Mouse (Mus musculus) heart, adult 11 months (tissue): Measurements from ENCODE around the gene Olfr1271.
"Not testable (repeated sequence)": the region's sequence is repeated elsewhere in the genome, so short reads cannot be mapped to it uniquely, and the experiment has no call there.

Experiments used
- DNase-seq: peaks from one replicate; pipeline ENCODE4 v3.0.0; 2022

Gene Olfr1271

DNA sequence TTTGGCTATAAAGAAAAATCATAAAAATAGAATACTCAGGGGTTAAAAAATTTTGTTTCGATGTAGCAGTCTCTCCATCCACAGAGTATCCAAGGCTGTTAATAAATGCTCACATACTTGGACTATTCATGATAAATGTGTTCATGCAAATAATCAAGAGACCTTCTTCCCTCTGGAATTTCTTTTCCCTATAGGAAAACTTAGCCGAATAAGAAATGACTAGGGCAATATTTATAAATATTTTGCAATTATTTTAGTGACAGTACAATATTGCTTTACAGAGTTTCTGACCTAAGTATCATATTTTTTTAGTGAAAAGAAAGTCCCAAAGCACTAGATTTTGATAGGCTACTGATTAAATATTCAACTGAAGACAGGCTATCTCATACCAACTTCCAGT, at the start of gene Olfr1271:
Gene Olfr1271 (minus strand): TSS at position 101 of the 400 bp plus-strand sequence.
- DNase-seq: no peak

DNA sequence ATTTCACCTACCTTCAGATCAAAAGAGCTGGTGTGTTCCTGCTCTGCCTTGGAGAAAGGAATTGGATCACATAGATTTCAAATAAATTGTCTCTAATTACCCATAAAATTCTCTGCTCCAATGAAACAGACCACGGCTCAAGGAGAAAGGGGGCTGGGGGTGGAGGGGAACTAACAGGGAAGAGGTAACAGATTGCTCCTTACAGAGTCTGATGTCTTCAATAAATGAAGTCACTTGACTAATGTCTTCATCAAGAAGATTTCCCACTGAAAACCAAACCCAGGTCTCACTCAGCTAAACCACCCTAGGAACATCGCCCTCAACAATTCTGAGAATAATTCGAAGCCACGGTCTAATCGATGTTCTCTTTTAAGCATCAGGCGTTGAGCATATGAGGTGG, 21.9 kb upstream of the Olfr1271 start, which contains the start of gene Olfr1272:
Gene Olfr1272 (minus strand): TSS at position 101 of the 400 bp plus-strand sequence.
- no peak for DNase-seq

DNA sequence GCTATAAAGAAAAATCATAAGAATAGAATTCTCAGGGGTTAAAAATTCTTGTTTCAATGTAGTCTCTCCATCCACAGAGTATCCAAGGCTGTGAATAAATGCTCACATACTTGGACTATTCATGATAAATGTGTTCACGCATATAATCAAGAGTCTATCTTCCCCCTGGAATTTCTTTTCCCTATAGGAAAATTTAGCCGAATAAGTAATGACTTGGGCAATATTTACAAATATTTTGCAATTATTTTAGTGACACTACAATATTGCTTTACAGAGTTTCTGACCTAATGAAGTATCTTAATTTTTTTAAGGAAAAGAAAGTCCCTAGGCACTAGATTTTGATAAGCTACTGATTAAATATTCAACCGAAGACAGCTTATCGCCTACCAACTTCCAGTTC, 13.3 kb downstream of the Olfr1271 start, which contains the start of gene Olfr142:
Gene Olfr142 (minus strand): TSS at position 101 of the 400 bp plus-strand sequence.
- no peak for DNase-seq

DNA sequence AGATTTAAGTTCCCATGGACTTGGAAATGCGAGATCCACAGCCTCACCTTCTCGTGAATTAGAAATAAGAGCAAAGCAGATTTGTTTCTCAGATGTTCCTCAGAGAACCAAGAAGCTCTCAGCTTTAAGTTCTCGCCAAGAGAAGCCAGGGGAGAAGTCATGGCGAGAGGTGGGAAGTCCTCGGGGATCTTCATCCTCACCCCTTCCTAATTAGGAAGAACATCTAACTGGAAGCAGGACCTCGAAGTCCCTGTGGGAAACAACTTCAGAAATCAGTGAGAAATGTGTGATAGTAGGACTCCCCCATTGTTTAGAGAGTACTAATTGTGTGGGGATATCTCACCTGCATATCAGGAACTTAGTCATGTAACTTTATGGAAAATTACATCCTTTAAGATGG, 46.4 kb downstream of the Olfr1271 start, which contains the start of gene Olfr1506:
Gene Olfr1506 (minus strand): TSS at position 101 of the 400 bp plus-strand sequence.
- not testable (repeated sequence) for DNase-seq
